Mouse (Mus musculus): Measurements from ENCODE around the gene Fhdc1. TPM values are rescaled to one million over a fixed set of nuclear protein-coding genes. Genes with fewer than 3 reads are reported as not detected.

The Fhdc1 gene
- total RNA-seq, 2 experiments from 2014 or later: 3.6 to 4.6 TPM

- no peak for DNase-seq (ENCODE audit: low spot score in 2 of 2)
Observed at GRCm38 (mm10) chr3:84474981-84475775, 5.1 kb downstream of the Fhdc1 start.

- no peak for DNase-seq (ENCODE audit: low spot score in 2 of 2)
Observed at GRCm38 (mm10) chr3:84474398-84474797, 5.8 kb downstream of the Fhdc1 start.

- no peak for DNase-seq (ENCODE audit: low spot score in 2 of 2)
Observed at GRCm38 (mm10) chr3:84472955-84473354, 7.3 kb downstream of the Fhdc1 start.

- no peak for DNase-seq (ENCODE audit: low spot score in 2 of 2)
Observed at GRCm38 (mm10) chr3:84472527-84472926, 7.7 kb downstream of the Fhdc1 start.

GRCm38 (mm10) chr3:84471146-84471545 lies 9.1 kb downstream of the Fhdc1 start:
- no peak for DNase-seq (ENCODE audit: low spot score in 2 of 2)

GRCm38 (mm10) chr3:84468111-84468453 lies 12.1 kb downstream of the Fhdc1 start:
- no peak for DNase-seq (ENCODE audit: low spot score in 2 of 2)

GRCm38 (mm10) chr3:84467419-84468110 lies 12.7 kb downstream of the Fhdc1 start:
- no peak for DNase-seq (ENCODE audit: low spot score in 2 of 2)

GRCm38 (mm10) chr3:84465822-84466500 lies 14.3 kb downstream of the Fhdc1 start:
- no peak for DNase-seq (ENCODE audit: low spot score in 2 of 2)

GRCm38 (mm10) chr3:84461687-84462086 lies 18.5 kb downstream of the Fhdc1 start:
- no peak for DNase-seq (ENCODE audit: low spot score in 2 of 2)

GRCm38 (mm10) chr3:84460952-84461351 lies 19.3 kb downstream of the Fhdc1 start:
- DNase-seq (ENCODE audit: low spot score in 2 of 2): peak; percentile 53 to 54

- no peak for DNase-seq (ENCODE audit: low spot score in 2 of 2)
Observed at GRCm38 (mm10) chr3:84460499-84460898, 19.7 kb downstream of the Fhdc1 start.

GRCm38 (mm10) chr3:84455733-84456417 lies 24.4 kb downstream of the Fhdc1 start:
- peak in 1 of 2 experiments; percentile 42 for DNase-seq (ENCODE audit: low spot score in 2 of 2)

GRCm38 (mm10) chr3:84450651-84451050 lies 29.6 kb downstream of the Fhdc1 start:
- DNase-seq (ENCODE audit: low spot score in 2 of 2): no peak

- DNase-seq (ENCODE audit: low spot score in 2 of 2): no peak
Observed at GRCm38 (mm10) chr3:84449015-84449414, 31.2 kb downstream of the Fhdc1 start.

- no peak for DNase-seq (ENCODE audit: low spot score in 2 of 2)
Observed at GRCm38 (mm10) chr3:84447803-84448202, 32.4 kb downstream of the Fhdc1 start.

GRCm38 (mm10) chr3:84445838-84446237 lies 34.4 kb downstream of the Fhdc1 start:
- DNase-seq (ENCODE audit: low spot score in 2 of 2): no peak

- no peak for DNase-seq (ENCODE audit: low spot score in 2 of 2)
Observed at GRCm38 (mm10) chr3:84442890-84443289, 37.3 kb downstream of the Fhdc1 start.

- no peak for DNase-seq (ENCODE audit: low spot score in 2 of 2)
Observed at GRCm38 (mm10) chr3:84439431-84440210, 40.6 kb downstream of the Fhdc1 start.

GRCm38 (mm10) chr3:84438840-84439239 lies 41.4 kb downstream of the Fhdc1 start:
- DNase-seq (ENCODE audit: low spot score in 2 of 2): no peak

- DNase-seq (ENCODE audit: low spot score in 2 of 2): peak; percentile 42 to 45
Observed at GRCm38 (mm10) chr3:84438118-84438517, 42.1 kb downstream of the Fhdc1 start.

- DNase-seq (ENCODE audit: low spot score in 2 of 2): no peak
Observed at GRCm38 (mm10) chr3:84436947-84437346, 43.3 kb downstream of the Fhdc1 start.
